Mouse (Mus musculus): ENCODE measurements around the gene Syn3. TPM values are rescaled to one million over a fixed set of nuclear protein-coding genes. Genes with fewer than 3 reads are reported as not detected.

Gene Syn3
- polyA plus RNA-seq, 1 experiment: 25.2 TPM

- no peak for DNase-seq (ENCODE audit: low read depth)
- TF ChIP-seq POLR2A (IDR thresholded peaks at IDR 0.05; ENCODE audit: borderline replicate concordance, extremely low read depth, insufficient read depth, insufficient read length, poor library complexity, severe bottlenecking) (no peak), CTCF (IDR thresholded peaks at IDR 0.05; ENCODE audit: borderline replicate concordance, extremely low read depth, insufficient read depth, insufficient read length) (no peak)
Observed at GRCm38 (mm10) chr10:86332942-86333341, 165.8 kb downstream of the Syn3 start.

DNA sequence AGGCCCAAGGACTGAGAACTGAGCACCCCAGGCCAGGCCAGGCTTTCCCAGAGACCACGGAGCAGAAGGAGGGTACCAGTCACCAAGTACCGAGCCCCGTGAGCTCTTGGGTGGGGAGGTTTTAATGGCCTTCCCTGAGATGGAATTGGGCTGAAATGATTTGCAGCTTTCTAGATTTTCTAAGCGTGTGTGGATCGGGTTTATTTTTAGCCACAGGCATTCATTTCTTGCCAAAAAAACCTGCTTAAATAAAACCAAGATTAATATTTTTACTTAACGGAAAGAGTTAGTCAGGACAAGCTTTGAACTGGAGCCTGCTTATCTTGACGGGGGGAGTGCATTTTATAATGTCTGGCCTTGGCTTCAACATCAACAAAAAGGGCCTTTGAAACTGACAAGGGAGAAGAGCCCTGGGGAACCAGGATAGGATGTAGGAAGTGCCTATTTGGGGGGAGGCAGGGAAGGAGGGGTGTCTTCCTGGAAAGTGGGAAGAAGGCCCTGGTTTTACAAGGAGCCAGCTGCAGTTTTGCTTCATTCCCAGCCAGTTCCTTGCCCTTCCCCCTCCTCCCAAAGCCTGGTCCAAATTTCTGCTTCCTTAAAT lies 166.9 kb downstream of the Syn3 start:
- no peak for DNase-seq (ENCODE audit: low read depth)
- TF ChIP-seq POLR2A (IDR thresholded peaks at IDR 0.05; ENCODE audit: borderline replicate concordance, extremely low read depth, insufficient read depth, insufficient read length, poor library complexity, severe bottlenecking) (no peak), CTCF (IDR thresholded peaks at IDR 0.05; ENCODE audit: borderline replicate concordance, extremely low read depth, insufficient read depth, insufficient read length) (no peak)

GRCm38 (mm10) chr10:86330993-86331680 lies 167.6 kb downstream of the Syn3 start:
- no peak for DNase-seq (ENCODE audit: low read depth)
- TF ChIP-seq POLR2A (IDR thresholded peaks at IDR 0.05; ENCODE audit: borderline replicate concordance, extremely low read depth, insufficient read depth, insufficient read length, poor library complexity, severe bottlenecking): no peak
- TF ChIP-seq CTCF (IDR thresholded peaks at IDR 0.05; ENCODE audit: borderline replicate concordance, extremely low read depth, insufficient read depth, insufficient read length): no peak

DNA sequence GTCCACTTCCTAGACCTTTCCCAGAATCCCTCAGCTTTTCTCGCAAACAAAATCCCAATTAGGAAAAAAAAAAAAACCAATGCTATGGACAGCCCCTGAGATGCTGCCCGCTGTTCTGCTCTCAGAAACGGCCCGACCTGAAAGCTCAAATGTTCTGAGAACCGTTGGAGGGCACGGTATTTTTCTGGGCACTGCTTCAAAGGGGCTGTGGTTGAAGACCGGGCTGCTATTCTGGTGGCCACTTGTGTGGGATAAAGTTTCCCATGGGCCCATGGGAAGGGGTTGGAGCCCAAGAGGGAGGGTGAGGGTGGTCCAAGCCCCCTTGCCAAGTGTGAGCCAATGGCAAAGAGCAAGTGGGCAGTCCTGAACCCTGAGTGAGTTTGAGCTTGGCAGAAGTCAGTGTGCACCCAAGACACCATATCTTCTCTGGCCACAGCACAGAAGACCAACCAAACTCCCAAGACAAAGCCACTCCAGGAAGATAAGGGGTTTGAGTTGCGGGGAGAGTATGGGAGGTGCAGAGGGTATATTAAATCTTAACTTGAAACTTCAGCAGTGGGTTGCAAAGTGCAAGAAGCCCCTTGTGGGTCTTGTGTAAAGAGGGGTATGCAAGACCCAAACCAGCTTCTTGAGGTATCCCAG lies 169.3 kb downstream of the Syn3 start:
- TF ChIP-seq CTCF (IDR thresholded peaks at IDR 0.05; ENCODE audit: borderline replicate concordance, extremely low read depth, insufficient read depth, insufficient read length) (no peak), POLR2A (IDR thresholded peaks at IDR 0.05; ENCODE audit: borderline replicate concordance, extremely low read depth, insufficient read depth, insufficient read length, poor library complexity, severe bottlenecking) (no peak)
- DNase-seq (ENCODE audit: low read depth): no peak

GRCm38 (mm10) chr10:86328691-86329090 lies 170.0 kb downstream of the Syn3 start:
- DNase-seq (ENCODE audit: low read depth): no peak
- TF ChIP-seq CTCF (IDR thresholded peaks at IDR 0.05; ENCODE audit: borderline replicate concordance, extremely low read depth, insufficient read depth, insufficient read length): no peak
- TF ChIP-seq POLR2A (IDR thresholded peaks at IDR 0.05; ENCODE audit: borderline replicate concordance, extremely low read depth, insufficient read depth, insufficient read length, poor library complexity, severe bottlenecking): no peak

DNA sequence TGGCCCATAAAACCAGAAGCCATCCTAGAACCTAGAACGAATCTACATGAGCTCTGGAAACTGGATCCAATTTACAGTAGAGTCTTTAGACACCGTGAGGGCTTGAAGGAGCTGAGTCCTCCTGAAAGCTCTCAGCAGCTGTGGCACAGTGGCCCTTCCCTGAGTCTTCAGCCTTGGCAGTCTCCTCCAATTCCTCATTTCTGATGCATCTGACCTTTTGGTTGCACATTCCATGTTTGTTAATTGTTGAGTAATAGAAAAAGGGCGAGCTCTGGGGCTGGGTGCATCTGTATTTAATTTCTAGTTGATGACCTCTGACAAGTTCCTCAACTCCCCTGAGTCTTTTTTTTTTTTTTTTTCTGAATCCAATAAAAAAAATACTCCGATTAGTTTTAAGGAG lies 170.6 kb downstream of the Syn3 start:
- TF ChIP-seq POLR2A (IDR thresholded peaks at IDR 0.05; ENCODE audit: borderline replicate concordance, extremely low read depth, insufficient read depth, insufficient read length, poor library complexity, severe bottlenecking) (no peak), CTCF (IDR thresholded peaks at IDR 0.05; ENCODE audit: borderline replicate concordance, extremely low read depth, insufficient read depth, insufficient read length) (no peak)

GRCm38 (mm10) chr10:86325272-86325671 lies 173.4 kb downstream of the Syn3 start:
- DNase-seq (ENCODE audit: low read depth): no peak
- TF ChIP-seq POLR2A (IDR thresholded peaks at IDR 0.05; ENCODE audit: borderline replicate concordance, extremely low read depth, insufficient read depth, insufficient read length, poor library complexity, severe bottlenecking): no peak
- no peak for TF ChIP-seq CTCF (IDR thresholded peaks at IDR 0.05; ENCODE audit: borderline replicate concordance, extremely low read depth, insufficient read depth, insufficient read length)

More for the DNA sequence above, 170.6 kb downstream of the Syn3 start:
- no peak for DNase-seq (ENCODE audit: low read depth)

DNA sequence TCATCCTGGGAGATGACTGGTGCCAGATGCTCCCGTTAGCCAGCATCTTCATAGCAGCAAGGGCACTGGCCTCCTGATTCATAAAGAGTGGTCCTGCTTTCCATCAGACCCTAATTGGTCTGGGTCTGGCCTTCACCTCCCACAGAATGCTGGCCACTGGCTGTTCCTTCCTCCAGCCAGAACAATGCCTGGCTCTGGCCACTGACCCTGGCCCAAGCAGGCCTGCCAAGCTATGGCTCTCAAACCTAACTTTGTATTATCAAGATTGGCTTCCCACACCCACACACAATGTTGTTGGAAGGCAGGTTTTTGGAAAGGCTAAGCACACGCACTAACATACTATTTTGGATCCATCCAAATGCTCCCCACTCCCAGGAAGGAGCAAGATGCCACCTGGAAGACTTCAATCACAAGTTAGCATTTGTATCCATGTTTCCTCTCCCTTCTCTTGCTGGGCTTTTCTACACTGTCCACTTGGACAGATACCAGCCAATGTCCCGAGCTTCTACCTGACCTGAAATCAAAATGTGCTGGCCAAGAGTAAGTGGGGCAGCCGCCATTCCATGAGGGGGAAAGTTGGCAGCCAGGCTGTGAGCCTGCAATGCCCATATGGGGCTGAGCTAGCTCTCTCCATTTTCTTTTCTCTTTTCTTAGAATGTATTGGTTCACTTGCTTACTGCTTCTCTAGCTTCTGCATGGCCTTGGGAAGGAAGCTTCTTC lies 175.3 kb downstream of the Syn3 start:
- DNase-seq (ENCODE audit: low read depth): no peak
- no peak for TF ChIP-seq POLR2A (IDR thresholded peaks at IDR 0.05; ENCODE audit: borderline replicate concordance, extremely low read depth, insufficient read depth, insufficient read length, poor library complexity, severe bottlenecking)
- no peak for TF ChIP-seq CTCF (IDR thresholded peaks at IDR 0.05; ENCODE audit: borderline replicate concordance, extremely low read depth, insufficient read depth, insufficient read length)

DNA sequence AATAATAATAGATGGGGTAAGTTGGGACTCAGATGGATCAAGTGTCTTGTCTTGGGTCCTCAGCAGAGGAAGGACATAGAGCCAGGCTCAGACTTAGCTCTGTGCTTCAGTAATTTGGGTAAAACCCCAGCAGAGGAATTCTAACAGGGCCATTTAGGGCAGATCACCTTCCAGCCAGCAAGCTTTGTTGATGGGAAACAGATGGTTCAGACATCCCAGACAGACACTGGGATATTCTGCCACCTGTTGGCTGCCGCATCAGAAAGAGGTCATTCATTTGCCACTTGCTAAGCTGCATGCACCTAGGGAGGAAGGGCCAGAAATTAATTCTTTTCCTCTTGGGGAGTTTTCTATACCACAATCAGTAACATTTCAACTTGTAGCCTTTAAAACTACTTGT lies 176.7 kb downstream of the Syn3 start:
- DNase-seq (ENCODE audit: low read depth): no peak
- TF ChIP-seq CTCF (IDR thresholded peaks at IDR 0.05; ENCODE audit: borderline replicate concordance, extremely low read depth, insufficient read depth, insufficient read length) (no peak), POLR2A (IDR thresholded peaks at IDR 0.05; ENCODE audit: borderline replicate concordance, extremely low read depth, insufficient read depth, insufficient read length, poor library complexity, severe bottlenecking) (no peak)

DNA sequence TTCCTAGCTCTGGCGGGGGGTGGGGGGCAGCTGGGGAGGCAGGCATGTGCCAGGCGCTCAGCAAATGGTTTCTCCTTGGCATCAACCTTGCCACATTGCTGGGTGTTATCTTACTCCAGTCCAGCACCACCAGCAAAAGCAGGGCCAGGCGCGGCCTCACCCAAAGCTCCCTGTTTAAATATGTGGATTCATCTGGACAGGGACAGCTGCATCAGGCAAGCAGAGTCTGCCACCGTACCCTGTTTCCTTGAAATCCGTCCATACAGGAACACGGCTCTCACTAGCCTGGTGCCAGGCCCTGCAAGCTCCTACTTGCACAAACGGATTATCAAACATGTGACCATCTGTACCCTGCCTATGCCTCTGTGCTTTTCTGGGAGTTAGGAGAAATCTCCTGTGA lies 177.5 kb downstream of the Syn3 start:
- TF ChIP-seq CTCF (IDR thresholded peaks at IDR 0.05; ENCODE audit: borderline replicate concordance, extremely low read depth, insufficient read depth, insufficient read length) (no peak), POLR2A (IDR thresholded peaks at IDR 0.05; ENCODE audit: borderline replicate concordance, extremely low read depth, insufficient read depth, insufficient read length, poor library complexity, severe bottlenecking) (no peak)
- peak; percentile 70 for DNase-seq (ENCODE audit: low read depth)

- no peak for TF ChIP-seq CTCF (IDR thresholded peaks at IDR 0.05; ENCODE audit: borderline replicate concordance, extremely low read depth, insufficient read depth, insufficient read length)
- no peak for TF ChIP-seq POLR2A (IDR thresholded peaks at IDR 0.05; ENCODE audit: borderline replicate concordance, extremely low read depth, insufficient read depth, insufficient read length, poor library complexity, severe bottlenecking)
Observed at GRCm38 (mm10) chr10:86320204-86320603, 178.5 kb downstream of the Syn3 start.

More at GRCm38 (mm10) chr10:86320204-86320603, 178.5 kb downstream of the Syn3 start:
- no peak for DNase-seq (ENCODE audit: low read depth)
